Mouse (Mus musculus): Measurements from ENCODE around the gene Abat.

GRCm38 (mm10) chr16:8565539-8565938 is 52.3 kb downstream of the Abat start:
- TF ChIP-seq POLR2A (IDR thresholded peaks at IDR 0.05; ENCODE audit: borderline replicate concordance, extremely low read depth, low read depth, low read length) (no peak), CTCF (IDR thresholded peaks at IDR 0.05; ENCODE audit: insufficient read depth, low read length) (no peak)
